24 mouse cellular contexts compared by ENCODE assay signal in genomic region chr16:11550043-11550725, GRCm38 (mm10).
A peak's percentile ranks its signal among the peaks of the same experiment; 100 is the strongest.
DNase-seq lines count a peak whose midpoint lies in the region; ATAC-seq and TF ChIP-seq lines count a peak whose summit lies in the region.
"Had no signal": no experiment of that assay in that cellular context is flagged by ENCODE, and none has a peak within 500 bp of the region (broad histone marks: within the 10 kb centered on the region; RNA-seq: fewer than 3 reads in every experiment).

No protein-coding gene starts in this region.

- H3K9ac ChIP-seq in forebrain, embryonic 11.5 days (ENCODE audit: low read length), result no peak overlapping the region
- no peak overlapping the region for H3K9ac ChIP-seq in forebrain, embryonic 15.5 days (replicated peaks)
- H3K9ac ChIP-seq: embryonic facial prominence, embryonic 15.5 days; hindbrain, embryonic 12.5 days; limb, embryonic 13.5 days; liver, embryonic 13.5 days; lung, embryonic 15.5 days; midbrain, embryonic 12.5 days; neural tube, embryonic 13.5 days had no signal

- no peaks in the 10 kb centered on the region for H3K9me3 ChIP-seq in forebrain, embryonic 11.5 days (ENCODE audit: control insufficient read depth, low read length)
- H3K9me3 ChIP-seq in forebrain, embryonic 15.5 days, result no peaks in the 10 kb centered on the region
- H3K9me3 ChIP-seq: embryonic facial prominence, embryonic 15.5 days; forebrain, embryonic 10.5 days; hindbrain, embryonic 12.5 days; limb, embryonic 13.5 days; liver, embryonic 13.5 days; lung, embryonic 15.5 days; midbrain, embryonic 12.5 days; neural tube, embryonic 13.5 days had no signal

- no peaks in the 10 kb centered on the region for H3K36me3 ChIP-seq in forebrain, embryonic 11.5 days (ENCODE audit: control insufficient read depth, insufficient read depth, low read length)
- H3K36me3 ChIP-seq in forebrain, embryonic 15.5 days, result no peaks in the 10 kb centered on the region
- H3K36me3 ChIP-seq: embryonic facial prominence, embryonic 15.5 days; forebrain, embryonic 10.5 days; hindbrain, embryonic 12.5 days; limb, embryonic 13.5 days; liver, embryonic 13.5 days; lung, embryonic 15.5 days; midbrain, embryonic 12.5 days; neural tube, embryonic 13.5 days had no signal

- no peaks in the 10 kb centered on the region for H3K4me1 ChIP-seq in forebrain, embryonic 11.5 days (replicated peaks; ENCODE audit: control insufficient read depth, insufficient read depth, low read length)
- H3K4me1 ChIP-seq in forebrain, embryonic 15.5 days, result no peaks in the 10 kb centered on the region
- H3K4me1 ChIP-seq in bone marrow macrophage, adult 2 months (ENCODE audit: control insufficient read depth, insufficient read depth, low read length), result peaks cover 11% of the 10 kb centered on the region
- H3K4me1 ChIP-seq: embryonic facial prominence, embryonic 15.5 days; forebrain, embryonic 10.5 days; hindbrain, embryonic 12.5 days; limb, embryonic 13.5 days; liver, embryonic 13.5 days; lung, embryonic 15.5 days; midbrain, embryonic 12.5 days; neural tube, embryonic 13.5 days had no signal

- intact Hi-C loops in left cerebral cortex, postnatal 4 days (cut with DNase I), result no loop called here

- WGBS in forebrain, embryonic 11.5 days, result 92% methylated on average over 8 of the region's 8 CpGs
- 95% methylated on average over 8 of the region's 8 CpGs for WGBS in forebrain, embryonic 15.5 days

- no peak for TF ChIP-seq POLR2A in bone marrow macrophage, adult 2 months (IDR thresholded peaks at IDR 0.05; ENCODE audit: borderline replicate concordance, low read depth, low read length)

- peak; percentile 32 for DNase-seq in forebrain, embryonic 11.5 days (ENCODE audit: low spot score)
- DNase-seq in left cerebral cortex, adult 18-20 months (ENCODE audit: low spot score in 2 of 2), result peak; percentile 23 to 45
- no peak for DNase-seq in left cerebral cortex, postnatal 4 days
- DNase-seq in layer of hippocampus, adult 9-11 months, result peak; percentile 76
- no peak for DNase-seq in embryo, embryonic 11 days
- DNase-seq in cerebellum, adult 8-10 months, result no peak
- DNase-seq: adrenal gland, adult 2 months; cerebellum, adult 11 months; cerebellum, postnatal 14 days; heart, postnatal 14 days; kidney, adult 8-10 months; kidney, postnatal 4 days; liver, embryonic 13.5 days had no signal

- no peak for ATAC-seq in forebrain, embryonic 11.5 days (replicated peaks; ENCODE audit: low FRiP score)
- no peak for ATAC-seq in forebrain, embryonic 15.5 days (replicated peaks)

- H3K4me3 ChIP-seq in forebrain, embryonic 11.5 days (ENCODE audit: low read depth, low read length), result no peak overlapping the region
- H3K4me3 ChIP-seq in forebrain, embryonic 15.5 days, result no peak overlapping the region
- H3K4me3 ChIP-seq in bone marrow macrophage, adult 2 months (ENCODE audit: insufficient read depth, low read length), result no peak overlapping the region
- H3K4me3 ChIP-seq: embryonic facial prominence, embryonic 15.5 days; forebrain, embryonic 10.5 days; hindbrain, embryonic 12.5 days; limb, embryonic 13.5 days; liver, embryonic 13.5 days; lung, embryonic 15.5 days; midbrain, embryonic 12.5 days; neural tube, embryonic 13.5 days had no signal

- H3K4me2 ChIP-seq in forebrain, embryonic 11.5 days (ENCODE audit: low read depth, low read length, severe bottlenecking), result no peak overlapping the region
- no peak overlapping the region for H3K4me2 ChIP-seq in forebrain, embryonic 15.5 days (replicated peaks)
- H3K4me2 ChIP-seq: embryonic facial prominence, embryonic 15.5 days; heart, embryonic 11.5 days; hindbrain, embryonic 12.5 days; limb, embryonic 13.5 days; liver, embryonic 13.5 days; lung, embryonic 15.5 days; midbrain, embryonic 12.5 days; neural tube, embryonic 13.5 days had no signal

- H3K27ac ChIP-seq in forebrain, embryonic 11.5 days (ENCODE audit: low read depth, low read length), result no peak overlapping the region
- no peak overlapping the region for H3K27ac ChIP-seq in forebrain, embryonic 15.5 days (replicated peaks)
- H3K27ac ChIP-seq in bone marrow macrophage, adult 2 months (ENCODE audit: insufficient read depth, low read depth, low read length), result peak overlapping the region; percentile 53
- H3K27ac ChIP-seq: embryonic facial prominence, embryonic 15.5 days; forebrain, embryonic 10.5 days; hindbrain, embryonic 12.5 days; limb, embryonic 13.5 days; liver, embryonic 13.5 days; lung, embryonic 15.5 days; midbrain, embryonic 12.5 days; neural tube, embryonic 13.5 days; stomach, postnatal 0 days had no signal

- H3K27me3 ChIP-seq in forebrain, embryonic 11.5 days (ENCODE audit: control insufficient read depth, insufficient read depth, low read length), result no peaks in the 10 kb centered on the region
- no peaks in the 10 kb centered on the region for H3K27me3 ChIP-seq in forebrain, embryonic 15.5 days
- H3K27me3 ChIP-seq: embryonic facial prominence, embryonic 15.5 days; hindbrain, embryonic 12.5 days; limb, embryonic 13.5 days; liver, embryonic 13.5 days; lung, embryonic 15.5 days; midbrain, embryonic 12.5 days; neural tube, embryonic 13.5 days had no signal

- TF ChIP-seq CTCF in bone marrow macrophage, adult 2 months (IDR thresholded peaks at IDR 0.05; ENCODE audit: low read depth, low read length), result no peak

Comparison
In these comparisons a context has a peak if more than half of its experiments do, and no peak if none do; other contexts are left out.
1. DNase-seq: peak in forebrain, embryonic 11.5 days (single experiment), left cerebral cortex, adult 18-20 months (2 of 2) and layer of hippocampus, adult 9-11 months (single experiment); none in left cerebral cortex, postnatal 4 days (single experiment), embryo, embryonic 11 days (single experiment) and cerebellum, adult 8-10 months (single experiment).